Comparison of ENCODE assay signal across 8 mouse cellular contexts in genomic region chr8:104248276-104248675, GRCm38 (mm10). TPM values are rescaled to one million over a fixed set of nuclear protein-coding genes. Genes with fewer than 3 reads are reported as not detected.
A peak's percentile ranks its signal among the peaks of the same experiment; 100 is the strongest.
DNase-seq lines count a peak whose midpoint lies in the region; ATAC-seq and TF ChIP-seq lines count a peak whose summit lies in the region.

TSS of gene Tk2 (minus strand) at chr8:104248558.

- peak within 1 kb of the TSS; percentile 89 for H3K4me2 ChIP-seq in forebrain, embryonic 13.5 days
- H3K4me2 ChIP-seq in heart, postnatal 0 days (ENCODE audit: low read depth, low read length) = peak within 1 kb of the TSS; percentile 84
- H3K4me2 ChIP-seq in liver, embryonic 16.5 days (ENCODE audit: low read depth, low read length) = peak within 1 kb of the TSS; percentile 94
- H3K4me2 ChIP-seq in neural tube, embryonic 12.5 days (replicated peaks) = peak within 1 kb of the TSS; percentile 88
- H3K4me2 ChIP-seq in stomach, postnatal 0 days (replicated peaks; ENCODE audit: low read depth) = peak within 1 kb of the TSS; percentile 89

- peaks cover 25% of the 10 kb centered on the region for H3K4me1 ChIP-seq in forebrain, embryonic 13.5 days
- peaks cover 9% of the 10 kb centered on the region for H3K4me1 ChIP-seq in heart, postnatal 0 days (ENCODE audit: control insufficient read depth, insufficient read depth)
- H3K4me1 ChIP-seq in liver, embryonic 16.5 days (ENCODE audit: control insufficient read depth, low read depth, low read length) = peaks cover 21% of the 10 kb centered on the region
- peaks cover 20% of the 10 kb centered on the region for H3K4me1 ChIP-seq in neural tube, embryonic 12.5 days
- H3K4me1 ChIP-seq in stomach, postnatal 0 days (replicated peaks; ENCODE audit: control insufficient read depth, insufficient read depth) = peaks cover 6% of the 10 kb centered on the region

- H3K9me3 ChIP-seq in forebrain, embryonic 13.5 days (replicated peaks) = no peaks in the 10 kb centered on the region
- H3K9me3 ChIP-seq in heart, postnatal 0 days (replicated peaks; ENCODE audit: control insufficient read depth, low read length) = no peaks in the 10 kb centered on the region
- no peaks in the 10 kb centered on the region for H3K9me3 ChIP-seq in liver, embryonic 16.5 days (replicated peaks; ENCODE audit: control insufficient read depth, low read length)
- no peaks in the 10 kb centered on the region for H3K9me3 ChIP-seq in neural tube, embryonic 12.5 days
- H3K9me3 ChIP-seq in stomach, postnatal 0 days (ENCODE audit: control insufficient read depth, low read length) = no peaks in the 10 kb centered on the region

- TF ChIP-seq EP300 in heart, postnatal 0 days (IDR thresholded peaks at IDR 0.05; ENCODE audit: low read depth) = no peak
- no peak for TF ChIP-seq EP300 in stomach, postnatal 0 days (optimal IDR thresholded peaks at IDR 0.05)

- ATAC-seq in cerebellum, adult (ENCODE audit: insufficient number of reproducible peaks, low FRiP score, low TSS enrichment) = peak; percentile 78
- ATAC-seq in forebrain, embryonic 13.5 days = peak; percentile 92
- peak; percentile 90 for ATAC-seq in heart, postnatal 0 days (ENCODE audit: insufficient read depth, low read depth)
- peak; percentile 83 for ATAC-seq in liver, embryonic 16.5 days (ENCODE audit: low read depth)
- peak; percentile 90 for ATAC-seq in neural tube, embryonic 12.5 days (ENCODE audit: low FRiP score, low read depth)
- peak; percentile 88 for ATAC-seq in stomach, postnatal 0 days (ENCODE audit: low FRiP score, low TSS enrichment)

- peak within 1 kb of the TSS; percentile 92 for H3K9ac ChIP-seq in forebrain, embryonic 13.5 days
- H3K9ac ChIP-seq in heart, postnatal 0 days (replicated peaks; ENCODE audit: low read depth, low read length) = peak within 1 kb of the TSS; percentile 77
- peak within 1 kb of the TSS; percentile 80 for H3K9ac ChIP-seq in liver, embryonic 16.5 days (ENCODE audit: low read depth, low read length)
- peak within 1 kb of the TSS; percentile 85 for H3K9ac ChIP-seq in neural tube, embryonic 12.5 days
- H3K9ac ChIP-seq in stomach, postnatal 0 days (ENCODE audit: low read length) = peak within 1 kb of the TSS; percentile 86

- H3K27me3 ChIP-seq in forebrain, embryonic 13.5 days = no peaks in the 10 kb centered on the region
- H3K27me3 ChIP-seq in heart, postnatal 0 days (ENCODE audit: control insufficient read depth, insufficient read depth, low read length) = no peaks in the 10 kb centered on the region
- no peaks in the 10 kb centered on the region for H3K27me3 ChIP-seq in liver, embryonic 16.5 days (ENCODE audit: control insufficient read depth, insufficient read depth, low read depth, low read length)
- H3K27me3 ChIP-seq in neural tube, embryonic 12.5 days (replicated peaks) = no peaks in the 10 kb centered on the region
- no peaks in the 10 kb centered on the region for H3K27me3 ChIP-seq in stomach, postnatal 0 days (ENCODE audit: control insufficient read depth, insufficient read depth, low read length)

- WGBS in forebrain, embryonic 13.5 days = under 1% methylated on average over 28 of the region's 28 CpGs
- WGBS in heart, postnatal 0 days = under 1% methylated on average over 28 of the region's 28 CpGs
- under 1% methylated on average over 28 of the region's 28 CpGs for WGBS in liver, embryonic 16.5 days (ENCODE audit: insufficient replicate concordance)
- under 1% methylated on average over 28 of the region's 28 CpGs for WGBS in neural tube, embryonic 12.5 days
- under 1% methylated on average over 28 of the region's 28 CpGs for WGBS in stomach, postnatal 0 days

- peaks cover 14% of the 10 kb centered on the region for H3K36me3 ChIP-seq in forebrain, embryonic 13.5 days (ENCODE audit: poor library complexity, severe bottlenecking)
- peaks cover 3% of the 10 kb centered on the region; the same call in 1 of the 2 replicates for H3K36me3 ChIP-seq in heart, postnatal 0 days (replicated peaks; ENCODE audit: control insufficient read depth, insufficient read depth, low read length)
- H3K36me3 ChIP-seq in liver, embryonic 16.5 days (ENCODE audit: control insufficient read depth, insufficient read depth) = no peaks in the 10 kb centered on the region
- H3K36me3 ChIP-seq in neural tube, embryonic 12.5 days = peaks cover 14% of the 10 kb centered on the region; the same call in 1 of the 2 replicates
- no peaks in the 10 kb centered on the region; the same call in 1 of the 2 replicates for H3K36me3 ChIP-seq in stomach, postnatal 0 days (ENCODE audit: control insufficient read depth, insufficient read depth, low read length)

- peak; percentile 83 for DNase-seq in ES-CJ7 (ENCODE audit: low read depth, low spot score)
- DNase-seq in heart, postnatal 0 days (ENCODE audit: low spot score) = peak; percentile 85
- peak; percentile 87 to 92 for DNase-seq in kidney, postnatal 4 days
- peak; percentile 93 for DNase-seq in stomach, postnatal 0 days (ENCODE audit: low spot score)

- H3K27ac ChIP-seq in forebrain, embryonic 13.5 days = peak within 1 kb of the TSS; percentile 57
- peak within 1 kb of the TSS; percentile 43; the same call in 1 of the 2 replicates for H3K27ac ChIP-seq in heart, postnatal 0 days (ENCODE audit: low read depth)
- H3K27ac ChIP-seq in liver, embryonic 16.5 days (ENCODE audit: low read length) = peak within 1 kb of the TSS; percentile 81
- H3K27ac ChIP-seq in neural tube, embryonic 12.5 days = no peak within 1 kb of the TSS
- H3K27ac ChIP-seq in stomach, postnatal 0 days (replicated peaks) = peak within 1 kb of the TSS; percentile 74

- TF ChIP-seq CTCF in heart, postnatal 0 days (IDR thresholded peaks at IDR 0.05; ENCODE audit: low read depth) = no peak
- TF ChIP-seq CTCF in stomach, postnatal 0 days (IDR thresholded peaks at IDR 0.05; ENCODE audit: low read depth) = no peak

- H3K4me3 ChIP-seq in forebrain, embryonic 13.5 days = peak within 1 kb of the TSS; percentile 90
- H3K4me3 ChIP-seq in heart, postnatal 0 days (ENCODE audit: low read depth, low read length) = peak within 1 kb of the TSS; percentile 88
- H3K4me3 ChIP-seq in liver, embryonic 16.5 days (ENCODE audit: low read depth, low read length) = peak within 1 kb of the TSS; percentile 90
- H3K4me3 ChIP-seq in neural tube, embryonic 12.5 days = peak within 1 kb of the TSS; percentile 90
- peak within 1 kb of the TSS; percentile 88 for H3K4me3 ChIP-seq in stomach, postnatal 0 days (ENCODE audit: low read depth, low read length)

RNA-seq across cellular contexts. Expression of gene Tk2, which starts in this region (rescaled TPM):
- 39.1 and 41.1 TPM in 2 replicates for polyA plus RNA-seq in forebrain, embryonic 13.5 days (2015; fragmentation: Nextera tagmentation; extraction: Ambion mirVana)
- total RNA-seq in heart, postnatal 0 days (2014; rRNA removed; ENCODE audit: low replicate concordance) = 6.3 and 10.7 TPM in 2 replicates
- 7.7 and 9.9 TPM in 2 replicates for polyA plus RNA-seq in heart, postnatal 0 days (2015; fragmentation: Nextera tagmentation; extraction: Ambion mirVana)
- polyA plus RNA-seq in liver, embryonic 16.5 days (2015; fragmentation: Nextera tagmentation; extraction: Ambion mirVana) = 5.9 and 6.3 TPM in 2 replicates
- 42.4 and 43.2 TPM in 2 replicates for polyA plus RNA-seq in neural tube, embryonic 12.5 days (2016; fragmentation: Nextera tagmentation; extraction: Ambion mirVana)
- polyA plus RNA-seq in stomach, postnatal 0 days (2015; fragmentation: Nextera tagmentation; extraction: Ambion mirVana) = 11.0 and 13.4 TPM in 2 replicates
